11 mouse cellular contexts compared by ENCODE assay signal in genomic region chr17:71254106-71254505, GRCm38 (mm10). TPM values are rescaled to one million over a fixed set of nuclear protein-coding genes. Genes with fewer than 3 reads are reported as not detected.
A peak's percentile ranks its signal among the peaks of the same experiment; 100 is the strongest.
DNase-seq lines count a peak whose midpoint lies in the region; ATAC-seq and TF ChIP-seq lines count a peak whose summit lies in the region.
"Had no signal": no experiment of that assay in that cellular context is flagged by ENCODE, and none has a peak within 500 bp of the region (broad histone marks: within the 10 kb centered on the region; RNA-seq: fewer than 3 reads in every experiment).

No protein-coding gene starts in this region.

- no peak for DNase-seq in heart, adult 8-10 months (ENCODE audit: low spot score)
- DNase-seq in kidney, adult 2 months, result peak; percentile 75
- no peak for DNase-seq in embryo, embryonic 10 days (ENCODE audit: low spot score)
- DNase-seq: cerebellum, adult 11-12 months had no signal

- H3K36me3 ChIP-seq in heart, embryonic 11.5 days (ENCODE audit: control insufficient read depth, insufficient read depth, low read length), result peaks cover 8% of the 10 kb centered on the region
- H3K36me3 ChIP-seq in heart, embryonic 12.5 days, result peaks cover 10% of the 10 kb centered on the region
- peaks cover 2% of the 10 kb centered on the region; the same call in 1 of the 2 replicates for H3K36me3 ChIP-seq in kidney, adult 2 months (ENCODE audit: control insufficient read depth, insufficient read depth, low read length)
- H3K36me3 ChIP-seq in limb, embryonic 13.5 days, result peaks cover 15% of the 10 kb centered on the region
- H3K36me3 ChIP-seq in hindbrain, embryonic 12.5 days, result peaks cover 6% of the 10 kb centered on the region; the same call in 1 of the 2 replicates

- TF ChIP-seq POLR2A in kidney, adult 2 months (IDR thresholded peaks at IDR 0.05; ENCODE audit: low read depth, low read length), result no peak

- no peaks in the 10 kb centered on the region for H3K27me3 ChIP-seq in heart, embryonic 11.5 days (ENCODE audit: control insufficient read depth, insufficient read depth, low read length)
- H3K27me3 ChIP-seq in heart, embryonic 12.5 days (replicated peaks), result no peaks in the 10 kb centered on the region
- H3K27me3 ChIP-seq in kidney, adult 2 months (replicated peaks; ENCODE audit: control insufficient read depth, insufficient read depth, low read length), result no peaks in the 10 kb centered on the region
- no peaks in the 10 kb centered on the region for H3K27me3 ChIP-seq in limb, embryonic 13.5 days
- H3K27me3 ChIP-seq in hindbrain, embryonic 12.5 days, result no peaks in the 10 kb centered on the region
- H3K27me3 ChIP-seq: midbrain, embryonic 12.5 days had no signal

- peak overlapping the region; percentile 0; the same call in 1 of the 2 replicates for H3K27ac ChIP-seq in heart, embryonic 11.5 days (ENCODE audit: low read depth, low read length)
- H3K27ac ChIP-seq in heart, embryonic 12.5 days (ENCODE audit: poor library complexity, severe bottlenecking), result peak overlapping the region; percentile 27
- peak overlapping the region; percentile 19; the same call in 1 of the 2 replicates for H3K27ac ChIP-seq in kidney, adult 2 months (ENCODE audit: insufficient read depth, low read depth, low read length)
- H3K27ac ChIP-seq in limb, embryonic 13.5 days, result peak overlapping the region; percentile 73; the same call in 1 of the 2 replicates
- no peak overlapping the region for H3K27ac ChIP-seq in hindbrain, embryonic 12.5 days
- H3K27ac ChIP-seq: hindbrain, embryonic 14.5 days; midbrain, embryonic 12.5 days had no signal

- no peak overlapping the region for H3K4me2 ChIP-seq in heart, embryonic 11.5 days
- no peak overlapping the region for H3K4me2 ChIP-seq in heart, embryonic 12.5 days
- H3K4me2 ChIP-seq in limb, embryonic 13.5 days (replicated peaks), result no peak overlapping the region
- no peak overlapping the region for H3K4me2 ChIP-seq in hindbrain, embryonic 12.5 days (replicated peaks)
- H3K4me2 ChIP-seq: hindbrain, embryonic 14.5 days; midbrain, embryonic 12.5 days had no signal

- no peak for ATAC-seq in heart, embryonic 11.5 days (replicated peaks; ENCODE audit: insufficient number of reproducible peaks, low FRiP score, low TSS enrichment)
- ATAC-seq in heart, embryonic 12.5 days (ENCODE audit: insufficient number of reproducible peaks, low FRiP score), result no peak
- no peak for ATAC-seq in limb, embryonic 13.5 days (ENCODE audit: low FRiP score, low read depth)
- no peak for ATAC-seq in CD4-positive, CD25-positive, alpha-beta regulatory T cell, adult 4 months
- ATAC-seq in hindbrain, embryonic 12.5 days (ENCODE audit: low FRiP score), result no peak

- peaks cover 60% of the 10 kb centered on the region for H3K4me1 ChIP-seq in heart, embryonic 11.5 days (ENCODE audit: control insufficient read depth, insufficient read depth, low read length)
- peaks cover 78% of the 10 kb centered on the region for H3K4me1 ChIP-seq in heart, embryonic 12.5 days (replicated peaks)
- H3K4me1 ChIP-seq in kidney, adult 2 months (ENCODE audit: control insufficient read depth, insufficient read depth, low read length), result peaks cover 9% of the 10 kb centered on the region
- H3K4me1 ChIP-seq in limb, embryonic 13.5 days, result peaks cover 68% of the 10 kb centered on the region
- peaks cover 4% of the 10 kb centered on the region; the same call in 1 of the 2 replicates for H3K4me1 ChIP-seq in hindbrain, embryonic 12.5 days
- H3K4me1 ChIP-seq: midbrain, embryonic 12.5 days had no signal

- H3K4me3 ChIP-seq in heart, embryonic 11.5 days (ENCODE audit: low read depth, low read length), result no peak overlapping the region
- no peak overlapping the region for H3K4me3 ChIP-seq in heart, embryonic 12.5 days
- no peak overlapping the region for H3K4me3 ChIP-seq in kidney, adult 2 months (ENCODE audit: insufficient read depth, low read depth, low read length)
- no peak overlapping the region for H3K4me3 ChIP-seq in limb, embryonic 13.5 days
- H3K4me3 ChIP-seq in hindbrain, embryonic 12.5 days, result no peak overlapping the region
- H3K4me3 ChIP-seq: midbrain, embryonic 12.5 days had no signal

- no peak for TF ChIP-seq CTCF in kidney, adult 2 months (conservative IDR thresholded peaks at IDR 0.05; ENCODE audit: insufficient read depth, insufficient read length, low read depth, low read length)

- WGBS in heart, embryonic 11.5 days (ENCODE audit: insufficient replicate concordance), result 65% methylated on average over 5 of the region's 5 CpGs
- WGBS in heart, embryonic 12.5 days, result 53% methylated on average over 5 of the region's 5 CpGs
- 55% methylated on average over 5 of the region's 5 CpGs for WGBS in kidney, adult 2 months
- 55% methylated on average over 5 of the region's 5 CpGs for WGBS in limb, embryonic 13.5 days
- WGBS in hindbrain, embryonic 12.5 days, result 92% methylated on average over 5 of the region's 5 CpGs

- no peaks in the 10 kb centered on the region for H3K9me3 ChIP-seq in heart, embryonic 11.5 days (replicated peaks; ENCODE audit: control insufficient read depth, low read length)
- H3K9me3 ChIP-seq in heart, embryonic 12.5 days (replicated peaks), result no peaks in the 10 kb centered on the region
- no peaks in the 10 kb centered on the region for H3K9me3 ChIP-seq in limb, embryonic 13.5 days
- no peaks in the 10 kb centered on the region for H3K9me3 ChIP-seq in hindbrain, embryonic 12.5 days (replicated peaks)
- H3K9me3 ChIP-seq: midbrain, embryonic 12.5 days had no signal

- H3K9ac ChIP-seq in heart, embryonic 11.5 days (ENCODE audit: low read depth, low read length), result no peak overlapping the region
- no peak overlapping the region for H3K9ac ChIP-seq in heart, embryonic 12.5 days
- no peak overlapping the region for H3K9ac ChIP-seq in limb, embryonic 13.5 days
- no peak overlapping the region for H3K9ac ChIP-seq in hindbrain, embryonic 12.5 days
- H3K9ac ChIP-seq: hindbrain, embryonic 14.5 days; midbrain, embryonic 12.5 days had no signal

RNA-seq across cellular contexts. Expression of gene Emilin2, which starts 57.7 kb away (rescaled TPM):
- 59.1 and 81.1 TPM in 2 replicates for polyA plus RNA-seq in heart, embryonic 11.5 days (2014; fragmentation: Nextera tagmentation; extraction: Ambion mirVana)
- total RNA-seq in heart, adult 8-10 months (2022), result 10 to 100 TPM; 25.3 to 46.2 (median 41.1) TPM
- polyA plus RNA-seq in heart, embryonic 12.5 days (2016; fragmentation: Nextera tagmentation; extraction: Ambion mirVana), result 97.0 and 99.7 TPM in 2 replicates
- polyA plus RNA-seq in kidney, adult 2 months (2012; rRNA removed), result 2.6 and 2.7 TPM in 2 replicates
- 18.6 and 19.1 TPM in 2 replicates for polyA plus RNA-seq in limb, embryonic 13.5 days (2015; fragmentation: Nextera tagmentation; extraction: Ambion mirVana)
- polyA plus RNA-seq in CD4-positive, CD25-positive, alpha-beta regulatory T cell, adult 4 months (2017; shearing (Covaris generic)), result not detected
- 9.5 and 9.6 TPM in 2 replicates for polyA plus RNA-seq in hindbrain, embryonic 12.5 days (2016; fragmentation: Nextera tagmentation; extraction: Ambion mirVana)
